Mouse (Mus musculus): ENCODE data around the gene Olfr1346. TPM values are rescaled to one million over a fixed set of nuclear protein-coding genes. Genes with fewer than 3 reads are reported as not detected.

Olfr1346 gene
- total RNA-seq, 2 experiments from 2014 or later = not detected

Other genes with a start within 250 kb of the Olfr1346 start
- not detected for gene Zscan5b, start 244.8 kb upstream of the Olfr1346 start, total RNA-seq (2021)
- not detected for gene Epp13, start 214.4 kb upstream of the Olfr1346 start, total RNA-seq (2021)
- gene Zfp667, start 180.5 kb upstream of the Olfr1346 start, total RNA-seq (2021) = 1 to 10 TPM; 1.9 to 2.4 TPM
- gene Zfp583, start 135.8 kb upstream of the Olfr1346 start, total RNA-seq (2021) = under 1 TPM; 0.39 to 0.51 TPM
- gene Gm3854, start 123.3 kb upstream of the Olfr1346 start, total RNA-seq (2021) = under 1 TPM; 0.06 to 0.11 TPM
- 1 to 10 TPM in 1 of 2 experiments, under 1 TPM in 1; 0.82 to 1.7 TPM for gene Zfp78, start 103.8 kb upstream of the Olfr1346 start, total RNA-seq (2021)
- gene Zfp28, start 83.8 kb upstream of the Olfr1346 start, total RNA-seq (2021) = 1 to 10 TPM; 1.9 to 2.2 TPM
- under 1 TPM in 1 of 2 experiments, not detected in 1; 0.33 TPM for gene Smim17, start 68.4 kb upstream of the Olfr1346 start, total RNA-seq (2021)
- not detected for gene Gm20715, start 56.8 kb upstream of the Olfr1346 start, total RNA-seq (2021)
- gene Olfr1344, start 28.4 kb upstream of the Olfr1346 start, total RNA-seq (2021) = not detected
- not detected for gene Olfr1336, start 10.9 kb upstream of the Olfr1346 start, total RNA-seq (2021)
- gene Olfr5, start 19.8 kb downstream of the Olfr1346 start, total RNA-seq (2021) = not detected
- not detected for gene Olfr1347, start 32.7 kb downstream of the Olfr1346 start, total RNA-seq (2021)
- not detected for gene Olfr1348, start 41.6 kb downstream of the Olfr1346 start, total RNA-seq (2021)
- gene Olfr1349, start 55.8 kb downstream of the Olfr1346 start, total RNA-seq (2021) = not detected
- gene Olfr1350, start 97.7 kb downstream of the Olfr1346 start, total RNA-seq (2021) = not detected
- gene Zim1, start 229.3 kb downstream of the Olfr1346 start, total RNA-seq (2021) = 10 to 100 TPM; 48.7 to 49.3 TPM

All from gastrocnemius, postnatal 14 days (tissue).